Mouse (Mus musculus): ENCODE data around the gene Gm49395. TPM values are rescaled to one million over a fixed set of nuclear protein-coding genes. Genes with fewer than 3 reads are reported as not detected.

Gene Gm49395
- polyA plus RNA-seq (2012; rRNA removed) = 10.2 and 13.1 TPM in 2 replicates

- peak; percentile 65 for DNase-seq (ENCODE audit: low spot score)
Measured at GRCm38 (mm10) chr13:115101355-115102191, at the start of gene Gm49395, which contains the start of gene Itga1. TSS of gene Gm49395 (minus strand) at chr13:115101921. TSS of gene Itga1 (minus strand) at chr13:115101964.

- DNase-seq (ENCODE audit: low spot score) = no peak
Measured at GRCm38 (mm10) chr13:115150602-115151001, 48.9 kb upstream of the Gm49395 start.

GRCm38 (mm10) chr13:115149849-115150248 is 48.1 kb upstream of the Gm49395 start:
- no peak for DNase-seq (ENCODE audit: low spot score)

- no peak for DNase-seq (ENCODE audit: low spot score)
Measured at GRCm38 (mm10) chr13:115143575-115143974, 41.9 kb upstream of the Gm49395 start.

- DNase-seq (ENCODE audit: low spot score) = no peak
Measured at GRCm38 (mm10) chr13:115142066-115142465, 40.3 kb upstream of the Gm49395 start.

- DNase-seq (ENCODE audit: low spot score) = no peak
Measured at GRCm38 (mm10) chr13:115138513-115138912, 36.8 kb upstream of the Gm49395 start.

- DNase-seq (ENCODE audit: low spot score) = no peak
Measured at GRCm38 (mm10) chr13:115136761-115137160, 35.0 kb upstream of the Gm49395 start.

GRCm38 (mm10) chr13:115132435-115132834 is 30.7 kb upstream of the Gm49395 start:
- no peak for DNase-seq (ENCODE audit: low spot score)

- no peak for DNase-seq (ENCODE audit: low spot score)
Measured at GRCm38 (mm10) chr13:115131381-115131780, 29.7 kb upstream of the Gm49395 start.

- no peak for DNase-seq (ENCODE audit: low spot score)
Measured at GRCm38 (mm10) chr13:115130035-115130434, 28.3 kb upstream of the Gm49395 start.

- no peak for DNase-seq (ENCODE audit: low spot score)
Measured at GRCm38 (mm10) chr13:115127826-115128225, 26.1 kb upstream of the Gm49395 start.

GRCm38 (mm10) chr13:115126534-115126933 is 24.8 kb upstream of the Gm49395 start:
- DNase-seq (ENCODE audit: low spot score) = no peak

- no peak for DNase-seq (ENCODE audit: low spot score)
Measured at GRCm38 (mm10) chr13:115125130-115125529, 23.4 kb upstream of the Gm49395 start.

GRCm38 (mm10) chr13:115124521-115124920 is 22.8 kb upstream of the Gm49395 start:
- no peak for DNase-seq (ENCODE audit: low spot score)

GRCm38 (mm10) chr13:115118756-115119155 is 17.0 kb upstream of the Gm49395 start:
- no peak for DNase-seq (ENCODE audit: low spot score)

GRCm38 (mm10) chr13:115118195-115118594 is 16.5 kb upstream of the Gm49395 start:
- DNase-seq (ENCODE audit: low spot score) = no peak

- no peak for DNase-seq (ENCODE audit: low spot score)
Measured at GRCm38 (mm10) chr13:115116930-115117621, 15.4 kb upstream of the Gm49395 start.

GRCm38 (mm10) chr13:115109628-115110027 is 7.9 kb upstream of the Gm49395 start:
- DNase-seq (ENCODE audit: low spot score) = no peak

GRCm38 (mm10) chr13:115107436-115107835 is 5.7 kb upstream of the Gm49395 start:
- no peak for DNase-seq (ENCODE audit: low spot score)

GRCm38 (mm10) chr13:115106183-115106582 is 4.5 kb upstream of the Gm49395 start:
- DNase-seq (ENCODE audit: low spot score) = no peak

GRCm38 (mm10) chr13:115102754-115103153 is 1.0 kb upstream of the Gm49395 start:
- DNase-seq (ENCODE audit: low spot score) = no peak

- DNase-seq (ENCODE audit: low spot score) = no peak
Measured at GRCm38 (mm10) chr13:115100381-115101177, 1.1 kb downstream of the Gm49395 start.
